Mouse (Mus musculus) monocyte, adult 2 months (primary cell): ENCODE measurements around the gene Mfng.

Experiments used
- DNase-seq, 2 experiments: peaks; one replicate each; pipeline ENCODE4 v3.0.0; 2022; ENCODE audit warnings: low spot score in 2 of 2, low read depth in 1 of 2

Mfng gene

GRCm38 (mm10) chr15:78761112-78761511 lies 12.2 kb downstream of the Mfng start:
- no peak for DNase-seq

DNA sequence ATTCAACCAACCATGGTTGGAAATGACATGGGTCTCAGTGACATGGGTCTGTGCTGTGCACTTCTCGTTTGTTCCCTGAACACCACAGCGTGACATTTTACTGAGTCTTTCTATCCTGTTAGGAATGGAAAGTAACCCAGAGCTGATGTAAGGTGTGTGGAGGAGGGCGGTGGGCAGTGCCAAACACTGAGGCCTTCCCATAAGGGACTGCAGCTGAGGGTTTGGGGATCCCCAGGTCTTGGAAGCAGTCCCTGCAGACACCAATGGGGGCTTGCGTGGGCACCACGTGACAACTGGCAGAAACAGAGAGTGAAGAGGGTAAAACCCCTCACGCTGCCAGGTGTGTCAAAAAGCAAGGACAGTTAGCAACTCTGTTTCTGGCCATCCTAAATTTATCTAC lies 15.1 kb downstream of the Mfng start:
- DNase-seq = no peak

DNA sequence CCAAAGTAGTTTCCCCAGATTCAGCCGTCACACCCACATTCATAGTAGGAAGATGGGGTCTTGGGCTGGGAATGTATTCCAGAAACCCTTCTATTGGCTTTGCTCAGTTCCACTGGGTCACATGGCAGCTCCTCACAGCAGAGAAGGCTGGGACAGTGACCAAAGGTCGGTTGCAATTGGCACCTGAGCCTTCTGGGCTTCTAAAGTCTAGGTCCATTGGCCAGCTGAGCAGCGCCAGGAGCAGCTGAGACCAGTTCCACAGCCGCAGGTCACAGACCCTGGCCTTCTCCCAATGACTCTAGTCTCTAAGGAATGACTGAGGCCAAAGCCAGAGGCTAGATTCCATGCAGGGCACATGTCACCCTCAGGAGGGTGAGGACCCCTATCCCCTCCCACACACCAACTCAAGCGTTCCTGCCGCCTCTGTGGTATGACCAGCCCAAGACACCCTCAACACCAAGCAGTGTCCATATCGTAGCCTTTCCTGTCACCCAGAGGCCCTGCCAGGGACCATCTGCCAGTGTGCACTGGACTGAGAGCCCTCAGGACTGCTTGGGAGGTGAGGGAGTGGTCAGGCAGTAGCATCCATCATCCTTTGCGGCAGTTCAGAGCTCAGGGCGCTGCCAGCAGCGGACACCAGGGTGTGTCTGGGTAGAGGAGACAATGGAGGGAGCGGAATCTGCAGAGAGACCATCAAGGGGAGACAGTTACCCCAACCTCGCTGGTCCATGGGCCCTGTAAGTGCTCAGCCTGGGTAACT lies 17.1 kb downstream of the Mfng start:
- DNase-seq = no peak

DNA sequence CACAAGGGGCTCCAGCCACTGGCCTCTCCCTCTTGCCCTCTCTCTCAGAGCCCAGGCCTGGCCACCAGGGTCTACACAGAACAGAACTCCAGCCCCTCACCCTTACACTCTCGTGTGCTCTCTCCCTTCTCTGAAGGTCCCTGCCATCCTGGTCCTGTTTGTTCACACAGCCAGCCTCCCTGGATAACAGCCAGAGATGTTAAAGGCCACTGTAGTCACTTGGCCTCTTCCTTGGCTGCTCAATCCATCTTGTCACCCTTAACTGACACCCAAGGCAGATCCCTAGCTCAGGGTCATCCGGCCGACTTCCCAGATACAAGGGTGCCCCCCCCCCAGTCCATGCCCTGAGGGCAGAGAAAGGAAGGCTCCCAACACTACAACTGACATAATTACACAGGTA lies 18.0 kb downstream of the Mfng start:
- no peak for DNase-seq

DNA sequence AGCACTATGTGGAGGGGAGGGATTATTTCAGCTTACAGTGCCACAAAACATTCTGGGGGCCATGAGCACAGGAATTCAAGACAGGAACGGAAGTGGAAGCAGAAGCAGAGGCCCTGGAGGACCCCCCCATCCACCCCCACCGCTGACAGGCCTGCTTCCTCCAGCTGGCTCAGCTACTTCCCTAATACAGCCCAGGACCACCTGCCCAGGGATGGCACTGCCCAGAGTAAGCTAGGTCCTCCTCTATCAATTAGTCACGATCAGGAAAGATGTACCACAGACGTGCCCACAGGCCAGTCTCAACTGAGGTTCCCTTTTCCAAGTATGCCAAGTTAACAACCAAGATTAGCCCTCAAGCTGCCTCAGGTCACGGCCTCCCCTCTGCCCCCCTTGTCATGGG lies 19.1 kb downstream of the Mfng start:
- no peak for DNase-seq

GRCm38 (mm10) chr15:78752991-78753390 lies 20.3 kb downstream of the Mfng start:
- no peak for DNase-seq

GRCm38 (mm10) chr15:78750608-78751350 lies 22.5 kb downstream of the Mfng start:
- DNase-seq = no peak

GRCm38 (mm10) chr15:78749855-78750254 lies 23.4 kb downstream of the Mfng start:
- no peak for DNase-seq

GRCm38 (mm10) chr15:78744206-78744605 lies 29.1 kb downstream of the Mfng start:
- peak; percentile 35 to 68 for DNase-seq

DNA sequence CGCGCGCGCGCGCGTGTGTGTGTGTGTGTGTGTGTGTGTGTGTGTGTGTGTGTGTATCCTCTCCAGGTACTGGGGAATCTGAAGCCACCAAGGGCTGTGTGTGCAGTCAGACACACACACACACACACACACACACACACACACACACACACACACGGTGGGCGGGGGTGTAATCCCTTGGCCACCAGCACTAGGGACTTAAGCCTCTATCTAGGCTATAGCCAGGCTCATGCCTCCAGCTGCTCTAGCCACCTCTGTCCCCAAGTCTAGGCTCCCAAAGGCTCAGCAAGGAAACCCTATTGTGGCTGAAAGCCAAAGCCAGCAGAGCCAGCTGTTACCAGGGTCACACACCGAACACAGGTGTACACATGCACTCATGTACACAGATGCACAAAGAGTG lies 30.4 kb downstream of the Mfng start:
- no peak for DNase-seq

- no peak for DNase-seq
Measured at GRCm38 (mm10) chr15:78740662-78741061, 32.6 kb downstream of the Mfng start.

- no peak for DNase-seq
Measured at GRCm38 (mm10) chr15:78737146-78737545, 36.1 kb downstream of the Mfng start.

GRCm38 (mm10) chr15:78736681-78737100 lies 36.6 kb downstream of the Mfng start:
- no peak for DNase-seq

DNA sequence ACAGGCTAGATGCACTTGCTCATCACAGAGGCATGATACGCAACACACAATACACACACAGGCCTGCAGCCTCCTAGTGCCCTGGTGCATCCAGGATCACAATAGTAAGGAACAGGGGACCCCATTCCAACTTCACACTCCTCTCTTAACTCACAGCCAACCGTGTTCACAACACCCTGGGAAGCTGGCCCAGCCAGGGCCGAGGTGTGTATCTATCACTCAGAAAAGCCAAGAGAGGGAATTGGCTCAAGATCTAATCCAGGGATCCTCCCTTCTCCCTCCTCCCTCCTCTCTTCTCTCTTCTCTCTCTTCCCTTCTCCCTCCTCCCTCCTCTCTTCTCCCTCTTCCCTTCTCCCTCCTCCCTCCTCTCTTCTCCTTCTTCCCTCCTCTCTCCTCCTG lies 37.1 kb downstream of the Mfng start:
- DNase-seq = no peak

GRCm38 (mm10) chr15:78735431-78736180 lies 37.7 kb downstream of the Mfng start:
- DNase-seq = no peak

DNA sequence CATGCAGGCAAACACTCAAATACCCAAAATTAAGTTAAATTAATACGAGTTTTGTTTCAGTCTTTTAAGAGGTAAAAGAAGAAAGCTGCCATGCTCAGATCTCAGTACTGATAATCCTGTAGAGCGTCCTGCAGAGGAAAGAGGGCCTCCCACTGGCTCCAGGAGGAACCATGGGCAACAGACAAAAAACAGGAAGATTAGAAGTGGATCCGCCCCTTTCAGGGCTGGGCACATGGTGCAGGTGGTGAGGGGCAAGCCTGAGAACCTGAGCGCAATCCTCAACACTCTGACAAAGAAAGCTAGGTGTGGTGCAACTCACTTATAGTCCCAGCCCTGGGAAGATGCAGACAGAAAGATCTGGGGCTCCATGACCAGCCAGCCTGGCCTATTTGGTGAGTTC lies 41.4 kb downstream of the Mfng start:
- DNase-seq = no peak

DNA sequence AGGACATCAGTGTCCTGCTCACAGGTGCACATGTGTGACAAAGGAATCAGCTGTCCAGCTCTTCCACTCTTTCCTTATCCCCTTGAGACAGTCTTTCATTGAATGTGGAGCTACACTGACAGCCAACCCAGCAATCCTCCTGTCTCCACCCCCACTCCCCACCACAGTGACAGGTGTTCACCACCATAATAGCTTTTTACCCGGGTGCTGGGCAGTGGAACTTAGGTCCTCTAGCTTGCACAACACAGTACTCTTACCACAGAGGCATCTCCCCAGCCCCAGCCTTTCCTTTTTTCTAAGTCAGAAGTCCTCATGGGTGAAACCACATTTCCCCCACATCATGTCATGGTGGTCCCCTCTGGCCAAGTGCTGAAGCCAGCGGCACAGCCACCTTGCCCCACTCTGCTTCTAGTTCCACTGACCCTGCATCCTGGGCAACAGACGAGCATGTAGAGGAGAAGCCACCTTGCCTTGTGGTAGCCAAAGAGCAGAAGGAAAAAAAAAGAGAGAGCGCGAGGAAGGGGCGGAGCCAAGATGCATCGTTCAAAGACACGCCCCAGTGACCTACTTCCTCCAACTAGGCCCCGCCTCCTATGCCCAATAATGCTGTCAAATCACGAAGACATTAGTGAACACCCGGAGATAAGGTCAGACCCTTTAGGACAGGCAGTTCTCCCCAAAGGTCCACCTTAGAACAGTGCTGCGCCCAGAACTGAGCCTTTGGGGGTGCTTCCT lies 42.8 kb downstream of the Mfng start:
- DNase-seq = no peak

DNA sequence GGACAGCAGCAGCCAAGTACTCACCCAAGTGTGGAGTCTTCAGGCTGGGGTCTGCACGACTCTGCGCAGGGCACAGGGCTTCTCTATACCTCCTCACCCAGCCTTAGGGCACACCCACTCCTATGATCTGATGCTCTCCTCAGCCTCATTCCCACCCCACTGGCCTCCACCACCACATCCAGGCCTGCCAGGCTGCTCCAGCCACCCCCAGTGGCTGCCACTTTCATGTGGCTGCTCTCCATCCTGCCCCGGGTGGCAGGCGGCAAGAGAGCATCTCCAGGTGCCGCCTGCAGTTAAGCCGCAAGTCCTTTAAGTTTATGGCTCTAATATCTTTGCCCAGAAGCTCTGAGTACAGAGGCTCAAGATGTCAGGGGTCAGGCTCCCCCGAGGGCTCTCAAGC lies 46.6 kb downstream of the Mfng start:
- DNase-seq = no peak

DNA sequence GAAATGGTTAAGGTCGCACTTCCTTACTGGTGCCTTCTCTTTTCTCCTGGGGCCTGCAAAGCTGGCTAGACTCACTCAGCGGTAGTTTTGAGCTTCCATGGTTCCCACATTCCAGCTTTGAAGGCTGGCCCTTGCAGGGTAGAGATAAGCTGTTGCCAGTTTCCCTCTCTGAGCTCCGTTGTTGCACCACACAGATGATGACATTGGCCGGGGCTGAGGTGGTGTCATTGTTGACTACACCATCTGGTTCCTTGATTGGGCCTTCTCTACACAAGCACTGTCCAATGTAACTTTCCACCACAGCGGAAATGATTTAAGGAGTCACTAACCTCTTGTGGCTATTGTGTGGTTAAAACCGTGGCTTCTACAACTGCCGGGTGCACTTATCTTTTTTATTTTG lies 52.7 kb downstream of the Mfng start:
- peak; percentile 49 to 51 for DNase-seq

DNA sequence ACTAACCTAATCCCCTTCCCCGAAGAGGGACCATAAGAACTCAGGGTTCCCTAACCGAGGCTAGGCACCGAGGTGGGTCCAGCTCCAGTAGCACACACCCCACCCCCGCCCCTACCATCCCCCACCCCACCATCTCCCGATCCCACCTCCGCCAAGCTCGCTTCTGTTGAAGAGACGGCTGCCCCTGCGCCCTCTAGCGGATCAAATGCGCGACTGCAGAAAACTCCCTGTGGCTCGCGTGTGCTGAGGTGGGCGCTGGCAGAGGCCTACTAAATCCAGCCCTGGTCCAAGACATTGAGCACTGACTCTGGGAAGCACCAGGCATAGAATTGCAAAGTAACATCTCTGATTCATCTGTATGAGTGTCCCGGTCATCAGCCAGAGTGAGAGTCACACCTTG lies 53.2 kb downstream of the Mfng start:
- no peak for DNase-seq

- DNase-seq = no peak
Measured at GRCm38 (mm10) chr15:78719416-78719815, 53.9 kb downstream of the Mfng start.
